ENCODE assay signal across 21 mouse cellular contexts in genomic region chr6:24407743-24408142, GRCm38 (mm10).
"Had no signal": no experiment of that assay in that cellular context is flagged by ENCODE, and none has a peak within 500 bp of the region (broad histone marks: within the 10 kb centered on the region; RNA-seq: fewer than 3 reads in every experiment).

No protein-coding gene starts in this region.

- H3K27ac ChIP-seq: limb, embryonic 10.5 days; limb, embryonic 13.5 days; liver, embryonic 12.5 days; liver, embryonic 15.5 days; lung, embryonic 15.5 days; midbrain, embryonic 10.5 days; midbrain, embryonic 13.5 days; neural tube, embryonic 13.5 days had no signal

- H3K27me3 ChIP-seq: limb, embryonic 13.5 days; liver, embryonic 12.5 days; liver, embryonic 15.5 days; lung, embryonic 15.5 days; megakaryocyte, embryonic 14.5 days; midbrain, embryonic 13.5 days; neural tube, embryonic 13.5 days had no signal

- H3K4me3 ChIP-seq: limb, embryonic 10.5 days; limb, embryonic 13.5 days; liver, embryonic 12.5 days; liver, embryonic 15.5 days; lung, embryonic 15.5 days; megakaryocyte, embryonic 14.5 days; midbrain, embryonic 10.5 days; midbrain, embryonic 13.5 days; myocyte; neural tube, embryonic 13.5 days had no signal

- H3K4me2 ChIP-seq: limb, embryonic 13.5 days; liver, embryonic 12.5 days; liver, embryonic 15.5 days; lung, embryonic 15.5 days; midbrain, embryonic 13.5 days; neural tube, embryonic 13.5 days had no signal

- DNase-seq: kidney, adult 8-10 months; kidney, postnatal 25 days; liver; lung, adult 18-20 months; lung, postnatal 10 days; lung, postnatal 36 days; retina, postnatal 1 day; thymus, adult 18-20 months; thymus, postnatal 36 days had no signal

- H3K36me3 ChIP-seq: limb, embryonic 10.5 days; limb, embryonic 13.5 days; liver, embryonic 12.5 days; liver, embryonic 15.5 days; lung, embryonic 15.5 days; midbrain, embryonic 10.5 days; midbrain, embryonic 13.5 days; neural tube, embryonic 13.5 days had no signal

- H3K4me1 ChIP-seq: limb, embryonic 10.5 days; limb, embryonic 13.5 days; liver, embryonic 12.5 days; liver, embryonic 15.5 days; lung, embryonic 15.5 days; megakaryocyte, embryonic 14.5 days; midbrain, embryonic 10.5 days; neural tube, embryonic 13.5 days had no signal

- H3K9ac ChIP-seq: limb, embryonic 13.5 days; liver, embryonic 12.5 days; liver, embryonic 15.5 days; lung, embryonic 15.5 days; midbrain, embryonic 13.5 days; neural tube, embryonic 13.5 days had no signal

- H3K9me3 ChIP-seq: limb, embryonic 10.5 days; limb, embryonic 13.5 days; liver, embryonic 12.5 days; liver, embryonic 15.5 days; lung, embryonic 15.5 days; midbrain, embryonic 10.5 days; midbrain, embryonic 13.5 days; neural tube, embryonic 13.5 days had no signal

- ATAC-seq: intestine, postnatal 0 days; liver, embryonic 12.5 days; midbrain, embryonic 16.5 days had no signal
